Mouse (Mus musculus) spleen, postnatal 14 days (tissue): Measurements from ENCODE around the gene Chga.

Experiments
- DNase-seq, 2 experiments: peaks; one replicate each; pipeline ENCODE4 v3.0.0; 2021 to 2022; ENCODE audit warnings: low spot score in 2 of 2

The Chga gene

GRCm38 (mm10) chr12:102557372-102557771, 2.6 kb downstream of the Chga start:
- DNase-seq: no peak

DNA sequence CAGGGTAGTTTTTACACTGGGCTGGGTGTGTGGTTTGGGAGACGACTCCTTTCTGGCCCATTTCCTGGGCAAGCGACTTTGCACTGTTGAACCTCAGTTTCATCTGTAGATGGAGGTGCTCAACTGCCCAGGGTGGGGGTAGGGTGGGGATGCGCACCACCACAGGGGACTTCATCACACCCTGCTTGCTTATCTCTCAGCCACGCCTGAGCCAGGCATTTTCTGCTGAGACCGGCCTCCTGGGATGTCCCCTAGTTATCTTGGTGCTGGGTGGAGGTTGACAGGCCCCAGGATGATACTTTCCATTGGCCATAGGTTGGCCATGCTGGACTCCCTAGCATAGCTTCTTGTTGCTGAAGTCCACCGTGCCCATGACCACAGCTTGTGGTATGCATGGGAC, 10.3 kb downstream of the Chga start:
- no peak for DNase-seq

DNA sequence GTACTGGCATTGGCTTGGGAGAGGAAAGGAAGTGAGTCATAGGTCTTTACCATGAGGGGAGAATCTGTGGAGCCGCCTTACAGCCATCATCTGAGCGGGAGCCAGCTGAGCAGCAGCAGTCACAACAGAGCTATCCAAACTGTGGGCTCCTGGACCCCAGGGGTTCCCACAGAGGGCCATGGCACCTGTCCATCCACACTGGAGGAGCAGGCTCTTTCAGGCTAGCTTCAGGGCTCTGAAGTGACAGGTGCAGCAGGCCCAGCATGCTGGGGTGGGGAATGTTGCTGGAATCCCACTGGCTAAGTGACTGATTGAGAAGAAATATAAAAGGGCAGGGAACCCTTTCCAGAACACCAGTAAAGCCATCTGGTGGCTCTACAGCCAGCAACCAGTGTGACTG, 12.2 kb downstream of the Chga start:
- DNase-seq: no peak

DNA sequence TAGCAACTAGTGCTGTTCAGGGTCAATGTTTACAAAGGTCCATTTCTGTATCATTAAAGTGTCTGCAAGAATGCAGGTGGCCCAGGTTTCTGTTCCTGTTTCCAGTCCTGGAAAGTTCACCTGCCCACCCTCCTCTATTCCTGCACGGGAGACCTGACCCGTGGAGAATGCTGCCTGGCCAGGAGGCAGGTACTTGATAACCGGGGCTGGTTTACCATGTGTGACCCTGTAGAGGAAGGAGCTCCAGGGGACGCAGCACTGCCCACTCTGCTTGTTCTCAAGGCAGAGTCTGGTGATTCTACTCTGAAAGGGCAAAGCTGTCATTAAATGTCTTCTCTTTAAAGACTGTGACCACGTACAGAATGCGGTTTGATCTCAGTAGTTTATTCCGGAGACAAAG, 13.4 kb downstream of the Chga start:
- DNase-seq: no peak

GRCm38 (mm10) chr12:102570111-102570510, 15.3 kb downstream of the Chga start:
- no peak for DNase-seq

GRCm38 (mm10) chr12:102570734-102571133, 16.0 kb downstream of the Chga start:
- DNase-seq: no peak

DNA sequence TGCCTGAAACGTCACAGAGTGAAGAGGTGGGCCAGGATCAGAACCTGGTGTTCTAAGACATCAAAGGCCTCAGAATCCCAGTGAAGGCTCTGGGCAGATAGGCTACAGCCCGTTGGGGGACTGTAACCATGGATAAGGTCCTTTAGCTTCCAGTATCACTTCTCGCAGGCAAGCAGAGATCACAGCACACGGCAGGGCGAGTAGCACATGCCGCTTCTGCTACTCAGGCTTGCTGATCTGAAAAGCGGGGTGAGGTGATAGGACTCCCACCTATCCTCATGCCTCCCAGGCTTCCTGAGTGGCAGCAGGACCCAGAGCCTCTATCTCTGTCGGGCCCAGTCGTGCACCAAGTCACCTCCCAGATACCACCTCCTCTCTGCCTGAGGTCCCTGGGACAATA, 16.9 kb downstream of the Chga start:
- no peak for DNase-seq

- no peak for DNase-seq
These were observed 18.3 kb downstream of the Chga start for GRCm38 (mm10) chr12:102573036-102573435.

DNA sequence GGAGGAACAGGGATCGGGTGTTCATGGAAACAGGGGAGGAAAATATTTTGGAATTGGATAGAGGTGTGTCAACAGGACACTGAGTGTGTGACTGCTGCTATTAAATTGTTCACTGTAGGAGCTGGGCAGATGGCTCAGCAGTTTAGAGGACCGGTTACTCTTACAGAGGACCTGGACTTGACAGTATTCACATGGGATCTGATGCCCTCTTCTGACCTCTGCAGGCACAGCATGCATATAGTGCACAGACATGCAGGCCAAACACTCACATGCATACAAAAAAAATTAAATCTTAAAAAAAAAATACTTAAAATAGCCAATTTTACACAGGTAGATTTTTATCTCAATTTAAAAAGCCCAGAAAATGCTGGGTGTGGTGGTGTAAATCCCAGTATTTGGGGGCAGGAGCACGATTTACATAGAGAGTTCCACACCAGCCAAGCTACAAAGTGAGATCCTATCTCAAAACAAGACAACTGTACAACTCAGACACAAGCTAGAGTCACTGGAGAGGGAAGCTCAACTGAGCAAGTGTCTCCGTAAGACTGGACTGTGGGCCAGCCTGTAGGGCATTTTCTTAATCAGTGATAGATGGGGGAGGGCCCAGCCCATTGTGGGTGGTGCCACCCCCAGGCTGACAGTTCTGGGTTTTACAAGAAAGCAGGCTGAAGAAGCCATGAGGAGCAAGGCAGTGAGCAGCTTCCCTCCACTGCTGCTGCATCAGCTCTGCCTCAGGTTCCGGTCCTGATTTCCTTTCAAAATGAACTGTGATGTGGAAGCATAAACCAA, 21.0 kb downstream of the Chga start:
- DNase-seq: no peak

- DNase-seq: no peak
These were observed 22.1 kb downstream of the Chga start for GRCm38 (mm10) chr12:102576659-102577398.

DNA sequence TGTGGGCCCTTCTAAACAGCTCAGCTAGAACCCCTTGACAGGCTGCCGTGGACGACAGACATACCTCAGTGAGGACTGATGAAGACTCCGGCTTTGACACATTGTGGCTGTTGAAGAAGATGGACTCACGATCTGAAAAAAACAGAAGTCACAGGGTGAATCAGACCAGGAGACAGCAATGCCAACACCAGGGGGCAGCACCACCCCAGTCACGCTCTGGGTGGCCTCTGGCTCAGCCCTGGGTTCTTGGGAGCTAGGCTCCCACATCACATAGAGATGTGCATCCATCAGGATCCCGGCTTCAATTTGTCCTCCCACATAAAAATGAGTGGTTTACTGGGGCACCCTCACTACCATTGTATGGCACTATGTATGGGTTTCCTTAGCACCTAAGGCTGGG, 24.3 kb downstream of the Chga start:
- peak; percentile 42 to 65 for DNase-seq

DNA sequence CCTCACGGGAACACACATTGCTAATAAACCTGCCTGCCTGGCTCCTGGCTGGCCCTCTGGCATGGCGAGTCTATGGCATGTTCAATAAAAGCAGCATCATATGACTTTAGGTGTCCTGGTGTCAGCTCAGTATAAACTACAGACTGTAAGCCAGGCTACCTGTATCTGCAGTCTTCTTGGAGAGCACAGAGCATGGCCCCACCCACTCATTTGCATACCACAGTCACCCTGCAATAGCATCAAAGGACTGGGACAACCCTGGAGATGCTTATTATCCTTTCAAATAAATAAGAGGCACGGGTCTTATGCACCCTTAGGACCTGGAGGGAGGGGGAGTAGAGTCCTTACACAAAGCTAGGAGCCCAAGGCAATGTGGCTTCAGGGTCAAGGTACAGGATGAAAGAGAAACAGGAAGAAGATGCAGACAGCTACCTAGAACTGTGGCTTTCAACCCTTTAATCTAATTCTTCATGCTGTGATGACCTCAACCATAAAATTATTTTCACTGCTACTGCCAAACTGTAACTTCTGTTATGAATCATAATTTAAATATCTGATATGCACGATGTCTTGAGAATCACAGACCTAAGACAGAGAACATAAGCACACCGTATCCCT, 26.9 kb downstream of the Chga start:
- no peak for DNase-seq

DNA sequence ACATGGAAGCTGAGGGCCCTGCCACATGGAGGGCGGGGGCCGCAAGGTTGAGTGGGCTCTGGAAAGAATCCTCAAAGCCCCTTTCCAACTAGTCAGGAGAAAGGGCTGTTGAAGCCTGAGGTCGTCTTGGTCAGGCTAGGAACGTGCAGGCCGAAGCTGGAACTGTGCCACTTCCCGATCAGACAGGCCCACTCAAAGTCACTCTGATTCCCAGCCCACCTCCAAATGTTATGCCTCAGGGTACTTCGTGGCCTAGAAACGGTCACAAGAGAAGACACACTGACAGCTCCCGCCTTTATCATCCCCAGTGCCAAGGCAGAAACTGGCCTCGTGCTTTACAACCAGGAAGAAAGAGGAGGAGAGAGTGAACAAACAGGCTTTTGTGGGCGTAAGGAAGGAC, 27.7 kb downstream of the Chga start:
- DNase-seq: no peak

DNA sequence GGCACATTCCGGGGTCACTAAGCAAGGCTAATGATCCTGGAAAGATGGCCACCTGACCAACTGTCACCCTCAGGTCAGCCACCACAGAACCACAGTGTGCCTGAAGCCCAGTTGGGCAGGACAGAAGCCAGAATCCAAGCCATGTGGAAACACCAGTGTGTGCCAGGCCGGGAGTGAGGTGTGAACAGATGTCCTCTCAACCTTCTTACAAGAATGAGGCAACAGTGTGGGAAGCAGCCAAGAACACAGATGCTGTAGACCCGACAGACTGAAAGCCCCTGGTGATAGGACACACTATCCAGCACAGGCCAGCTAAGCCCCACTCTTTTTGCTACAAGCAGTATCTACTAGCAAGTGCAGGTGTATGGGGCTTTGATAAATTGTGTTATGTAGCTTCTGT, 30.6 kb downstream of the Chga start:
- no peak for DNase-seq

- DNase-seq: no peak
These were observed 31.6 kb downstream of the Chga start for GRCm38 (mm10) chr12:102586286-102586881.

GRCm38 (mm10) chr12:102587106-102587505, 32.3 kb downstream of the Chga start:
- no peak for DNase-seq

DNA sequence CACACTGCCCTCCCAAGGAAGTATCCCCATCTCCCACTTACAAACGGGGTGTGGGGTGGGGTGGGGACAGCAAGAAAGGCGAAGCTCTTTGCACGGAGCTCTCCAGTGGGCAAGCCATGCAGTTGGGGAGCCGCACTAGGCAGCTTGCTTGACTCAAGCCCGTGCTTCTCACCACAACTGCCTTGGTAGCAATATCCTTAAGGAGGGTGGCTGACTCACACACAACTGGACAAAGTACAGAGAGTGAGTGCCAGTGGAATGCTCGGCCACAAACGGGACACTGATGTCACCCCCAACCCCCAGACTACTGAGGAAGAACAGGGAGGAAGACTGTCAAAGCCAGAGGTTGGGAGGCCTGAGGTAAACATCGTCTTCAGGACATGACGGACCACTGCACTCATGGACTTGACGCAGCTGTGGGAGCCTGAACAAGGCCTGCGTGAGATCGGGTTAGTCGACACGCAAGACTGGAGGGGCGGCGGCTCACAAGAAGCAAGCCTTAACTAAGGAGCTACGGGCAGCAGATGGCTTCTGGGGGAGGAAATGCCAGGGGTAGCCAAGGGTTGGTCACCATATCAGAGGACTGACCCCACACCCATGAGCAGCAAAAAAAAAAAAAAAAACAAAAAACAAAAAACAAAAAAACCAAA, 36.1 kb downstream of the Chga start:
- DNase-seq: no peak

- DNase-seq: no peak
These were observed 38.9 kb downstream of the Chga start for GRCm38 (mm10) chr12:102593699-102594098.

- no peak for DNase-seq
These were observed 39.9 kb downstream of the Chga start for GRCm38 (mm10) chr12:102594627-102595026.

- DNase-seq: no peak
These were observed 41.6 kb downstream of the Chga start for GRCm38 (mm10) chr12:102596410-102596809.

- no peak for DNase-seq
These were observed 42.7 kb downstream of the Chga start for GRCm38 (mm10) chr12:102597466-102597865.

GRCm38 (mm10) chr12:102598535-102598934, 43.8 kb downstream of the Chga start:
- DNase-seq: no peak
